Mouse (Mus musculus) ovary, postnatal 36 days (tissue): ENCODE results near the gene Iqsec1.

Source experiments
- DNase-seq: peaks from one replicate; pipeline ENCODE4 v3.0.0; 2022; ENCODE audit warnings: low spot score, mixed read lengths

Iqsec1 gene

DNA sequence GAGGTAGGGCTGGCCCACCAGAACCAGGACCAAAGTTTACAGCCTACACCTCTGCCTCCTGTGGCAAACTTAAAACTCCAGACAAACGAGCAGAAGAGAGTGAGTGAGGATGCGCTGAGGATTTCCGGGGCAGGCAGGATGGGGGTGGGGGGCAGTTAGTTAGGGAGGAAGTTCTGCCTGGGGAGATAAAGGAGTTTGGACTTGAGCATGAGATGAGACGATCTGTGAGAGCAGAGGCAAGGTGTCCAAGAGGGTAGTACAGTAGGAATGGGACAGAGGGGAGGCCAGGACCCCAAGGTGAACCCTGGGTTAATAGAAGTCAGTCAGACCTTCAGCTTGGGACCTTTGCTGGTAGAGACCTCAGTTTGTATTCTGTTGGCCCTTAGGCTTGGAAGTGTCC, 370.2 kb downstream of the Iqsec1 start:
- DNase-seq = no peak

DNA sequence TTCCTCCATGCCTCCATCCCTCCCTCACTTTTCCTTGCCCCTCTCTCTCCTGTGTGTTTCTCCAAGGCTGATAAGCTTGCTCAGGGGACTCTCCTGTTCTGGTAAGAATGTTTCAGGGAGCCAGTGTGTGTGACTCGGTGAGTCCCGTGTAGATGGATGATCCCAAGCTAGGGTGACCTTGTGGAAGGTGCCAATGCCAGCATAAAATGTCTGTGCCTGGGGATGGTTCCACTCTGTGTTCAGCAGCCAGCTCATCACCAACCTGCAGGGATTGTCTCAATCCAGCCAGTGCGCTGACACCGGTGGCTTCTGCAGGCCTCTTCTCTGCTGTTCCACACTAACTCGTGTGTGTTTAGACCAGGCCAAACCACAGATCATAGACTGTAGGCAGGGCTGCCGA, 372.0 kb downstream of the Iqsec1 start:
- DNase-seq = no peak

- DNase-seq = no peak
Observed at GRCm38 (mm10) chr6:90615991-90616390, 372.5 kb downstream of the Iqsec1 start.

- peak; percentile 52 for DNase-seq
Observed at GRCm38 (mm10) chr6:90615362-90615761, 373.1 kb downstream of the Iqsec1 start.

- DNase-seq = no peak
Observed at GRCm38 (mm10) chr6:90613277-90613676, 375.2 kb downstream of the Iqsec1 start.

DNA sequence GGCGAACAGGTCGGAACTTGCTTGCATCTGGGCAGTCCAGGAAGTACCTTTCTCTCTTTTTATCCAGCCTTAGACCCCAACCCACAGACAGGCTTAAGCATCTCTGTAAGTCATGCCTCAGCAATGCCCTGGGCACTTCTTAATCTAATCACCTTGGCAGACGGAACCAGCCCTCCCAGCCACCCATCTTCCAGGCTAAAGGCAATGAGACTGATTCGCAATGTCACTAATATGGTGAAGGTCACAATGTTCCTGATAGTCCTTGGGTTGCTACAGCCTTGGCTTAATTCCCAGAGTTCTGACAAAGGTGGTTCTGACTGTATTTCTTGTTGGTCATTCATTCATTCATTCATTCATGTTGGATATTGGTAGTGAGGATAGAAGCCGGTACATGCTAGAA, 378.2 kb downstream of the Iqsec1 start:
- DNase-seq = no peak

DNA sequence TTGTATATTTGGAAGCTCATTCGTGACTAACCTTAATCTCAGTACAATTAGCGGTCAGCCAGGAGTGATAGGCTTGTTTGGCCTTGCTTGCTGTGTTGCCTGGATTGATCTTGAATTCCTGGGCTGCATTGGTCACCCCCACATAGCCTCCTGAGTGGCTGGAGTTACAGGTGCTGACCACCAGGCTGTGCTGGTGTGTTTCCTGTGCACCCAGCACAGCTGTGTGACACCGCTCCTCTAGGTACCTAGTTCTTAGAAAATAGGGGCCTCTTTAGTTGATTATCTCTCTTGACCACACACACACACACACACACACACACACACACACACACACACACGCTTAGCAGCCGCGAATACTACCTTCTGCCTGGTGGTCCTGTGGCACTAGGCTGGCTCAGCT, 380.3 kb downstream of the Iqsec1 start:
- peak; percentile 49 for DNase-seq

DNA sequence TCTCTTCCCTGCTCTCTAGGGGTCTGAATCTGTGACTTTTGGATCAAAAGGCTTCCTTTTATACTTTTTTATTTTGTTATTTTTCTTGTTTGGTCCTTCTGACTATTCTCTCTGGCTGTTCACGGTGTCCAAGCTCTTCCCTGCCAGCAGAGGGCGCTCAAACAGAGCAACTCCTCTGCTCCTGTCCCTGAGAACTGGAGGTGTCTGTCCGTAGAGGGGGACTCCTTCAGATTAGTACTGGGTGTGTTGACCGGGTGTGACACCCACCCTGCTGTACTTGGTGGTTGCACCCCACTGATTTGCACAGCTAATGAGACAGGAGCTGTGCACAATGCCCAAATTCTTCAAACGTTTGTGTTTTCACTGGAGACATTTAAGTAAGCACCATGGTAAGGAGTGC, 381.3 kb downstream of the Iqsec1 start:
- peak; percentile 67 for DNase-seq

DNA sequence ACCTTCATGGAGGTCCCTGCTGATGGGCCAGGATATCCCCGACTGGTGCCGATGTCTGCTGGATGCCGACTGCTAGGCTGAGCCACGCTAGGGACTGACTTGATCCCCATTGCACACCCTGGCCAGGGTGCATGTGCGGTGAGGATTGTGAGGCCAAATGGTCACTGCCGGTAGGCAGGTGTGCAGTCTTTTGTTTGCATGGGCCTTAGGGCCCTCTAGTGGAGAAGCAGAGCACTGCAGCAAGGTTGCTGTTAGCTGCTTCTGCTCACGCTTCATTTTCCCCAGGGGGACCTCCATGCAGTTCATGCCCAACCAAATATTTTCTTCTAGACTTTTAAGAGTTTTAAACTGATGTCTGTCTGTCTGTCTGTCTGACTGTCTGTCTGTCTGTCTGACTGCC, 381.9 kb downstream of the Iqsec1 start:
- DNase-seq = peak; percentile 58
